15 mouse cellular contexts compared by ENCODE assay signal in the genomic region with DNA sequence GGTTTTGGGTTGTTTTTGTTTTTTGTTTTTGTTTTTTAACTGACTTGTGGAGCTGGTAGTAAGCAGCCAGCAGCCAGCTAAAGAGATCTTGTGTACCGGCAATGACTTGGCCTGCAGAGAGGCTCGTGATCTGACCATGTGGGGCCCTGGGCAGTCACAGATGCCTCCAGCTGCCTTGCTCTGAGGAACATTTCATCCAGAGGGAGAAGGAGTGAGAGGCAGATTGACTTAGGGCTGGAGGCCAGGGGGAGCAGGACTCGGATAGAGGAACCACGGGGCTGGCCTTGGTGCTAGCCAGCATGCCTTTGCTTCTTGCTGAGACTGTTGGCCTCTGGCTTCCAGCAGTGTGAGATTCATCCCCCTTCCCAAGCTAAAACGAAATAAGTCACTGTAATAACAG. TPM values are rescaled to one million over a fixed set of nuclear protein-coding genes. Genes with fewer than 3 reads are reported as not detected.
A peak's percentile ranks its signal among the peaks of the same experiment; 100 is the strongest.
DNase-seq lines count a peak whose midpoint lies in the region; ATAC-seq and TF ChIP-seq lines count a peak whose summit lies in the region.
"Had no signal": no experiment of that assay in that cellular context is flagged by ENCODE, and none has a peak within 500 bp of the region (broad histone marks: within the 10 kb centered on the region; RNA-seq: fewer than 3 reads in every experiment).

No protein-coding gene starts in this region.

- no peak overlapping the region for H3K4me3 ChIP-seq in heart, embryonic 11.5 days (ENCODE audit: low read depth, low read length)
- H3K4me3 ChIP-seq in lung, postnatal 0 days (ENCODE audit: low read depth, low read length): no peak overlapping the region
- H3K4me3 ChIP-seq: forebrain, embryonic 10.5 days; limb, embryonic 10.5 days had no signal

- no peaks in the 10 kb centered on the region for H3K36me3 ChIP-seq in heart, embryonic 11.5 days (ENCODE audit: control insufficient read depth, insufficient read depth, low read length)
- no peaks in the 10 kb centered on the region for H3K36me3 ChIP-seq in lung, postnatal 0 days (ENCODE audit: insufficient read depth, low read length)

- H3K9me3 ChIP-seq in heart, embryonic 11.5 days (replicated peaks; ENCODE audit: control insufficient read depth, low read length): no peaks in the 10 kb centered on the region
- H3K9me3 ChIP-seq in lung, postnatal 0 days (ENCODE audit: low read length): no peaks in the 10 kb centered on the region
- H3K9me3 ChIP-seq: forebrain, embryonic 10.5 days; limb, embryonic 10.5 days had no signal

- H3K27ac ChIP-seq in heart, embryonic 11.5 days (ENCODE audit: low read depth, low read length): no peak overlapping the region
- H3K27ac ChIP-seq in lung, postnatal 0 days (ENCODE audit: low read length): no peak overlapping the region
- H3K27ac ChIP-seq: forebrain, embryonic 10.5 days; limb, embryonic 10.5 days had no signal

- DNase-seq in heart, adult 11 months: peak; percentile 98
- peak; percentile 68 for DNase-seq in lung, postnatal 10 days
- DNase-seq in lung, postnatal 0 days (ENCODE audit: low spot score): no peak
- DNase-seq in heart, postnatal 14 days: peak; percentile 57 to 61
- DNase-seq in testis, postnatal 10 days (ENCODE audit: low spot score): peak; percentile 49
- DNase-seq in urinary bladder, postnatal 25 days (ENCODE audit: low spot score): no peak
- no peak for DNase-seq in right cerebral cortex, postnatal 25 days
- DNase-seq: kidney, adult 18-20 months; lung, embryonic 14.5 days; right cerebral cortex, postnatal 4 days; thymus, postnatal 4 days had no signal

- TF ChIP-seq EP300 in lung, postnatal 0 days (IDR thresholded peaks at IDR 0.05): no peak

- TF ChIP-seq CTCF in lung, postnatal 0 days (IDR thresholded peaks at IDR 0.05): no peak

- no peaks in the 10 kb centered on the region for H3K4me1 ChIP-seq in heart, embryonic 11.5 days (ENCODE audit: control insufficient read depth, insufficient read depth, low read length)
- H3K4me1 ChIP-seq in lung, postnatal 0 days (ENCODE audit: insufficient read depth, low read depth, low read length): no peaks in the 10 kb centered on the region

- intact Hi-C loops in heart, postnatal 14 days (cut with DNase I): no loop called here

- no peak for ATAC-seq in heart, embryonic 11.5 days (replicated peaks; ENCODE audit: insufficient number of reproducible peaks, low FRiP score, low TSS enrichment)
- no peak for ATAC-seq in lung, postnatal 0 days

- WGBS in heart, embryonic 11.5 days (ENCODE audit: insufficient replicate concordance): 46% methylated on average over 5 of the region's 5 CpGs
- 47% methylated on average over 5 of the region's 5 CpGs for WGBS in lung, postnatal 0 days

- H3K27me3 ChIP-seq in heart, embryonic 11.5 days (ENCODE audit: control insufficient read depth, insufficient read depth, low read length): no peaks in the 10 kb centered on the region
- H3K27me3 ChIP-seq in lung, postnatal 0 days (replicated peaks; ENCODE audit: insufficient read depth, low read length): no peaks in the 10 kb centered on the region

- H3K9ac ChIP-seq in heart, embryonic 11.5 days (ENCODE audit: low read depth, low read length): no peak overlapping the region
- no peak overlapping the region for H3K9ac ChIP-seq in lung, postnatal 0 days (replicated peaks; ENCODE audit: low read depth)
- H3K9ac ChIP-seq: lung, embryonic 14.5 days had no signal

- H3K4me2 ChIP-seq in heart, embryonic 11.5 days: no peak overlapping the region
- no peak overlapping the region for H3K4me2 ChIP-seq in lung, postnatal 0 days (replicated peaks; ENCODE audit: low read depth, low read length)
- H3K4me2 ChIP-seq: liver, embryonic 11.5 days; lung, embryonic 14.5 days had no signal

RNA-seq across cellular contexts. Expression of a gene that starts 43.2 kb away (rescaled TPM):
- polyA plus RNA-seq in heart, embryonic 11.5 days (2014; fragmentation: Nextera tagmentation; extraction: Ambion mirVana): 9.6 and 13.6 TPM in 2 replicates
- polyA plus RNA-seq in lung, postnatal 0 days (2015; fragmentation: Nextera tagmentation; extraction: Ambion mirVana): 12.5 and 12.9 TPM in 2 replicates
- total RNA-seq in heart, postnatal 14 days (2021): 10 to 100 TPM; 24.6 to 25.4 TPM

Comparison
In these comparisons a context has a peak if more than half of its experiments do, and no peak if none do; other contexts are left out.
1. DNase-seq: peak in heart, adult 11 months (single experiment), lung, postnatal 10 days (single experiment), heart, postnatal 14 days (2 of 2) and testis, postnatal 10 days (single experiment); none in lung, postnatal 0 days (single experiment), urinary bladder, postnatal 25 days (single experiment) and right cerebral cortex, postnatal 25 days (single experiment).